Mouse (Mus musculus): Measurements from ENCODE around the gene Bicdl2.

DNA sequence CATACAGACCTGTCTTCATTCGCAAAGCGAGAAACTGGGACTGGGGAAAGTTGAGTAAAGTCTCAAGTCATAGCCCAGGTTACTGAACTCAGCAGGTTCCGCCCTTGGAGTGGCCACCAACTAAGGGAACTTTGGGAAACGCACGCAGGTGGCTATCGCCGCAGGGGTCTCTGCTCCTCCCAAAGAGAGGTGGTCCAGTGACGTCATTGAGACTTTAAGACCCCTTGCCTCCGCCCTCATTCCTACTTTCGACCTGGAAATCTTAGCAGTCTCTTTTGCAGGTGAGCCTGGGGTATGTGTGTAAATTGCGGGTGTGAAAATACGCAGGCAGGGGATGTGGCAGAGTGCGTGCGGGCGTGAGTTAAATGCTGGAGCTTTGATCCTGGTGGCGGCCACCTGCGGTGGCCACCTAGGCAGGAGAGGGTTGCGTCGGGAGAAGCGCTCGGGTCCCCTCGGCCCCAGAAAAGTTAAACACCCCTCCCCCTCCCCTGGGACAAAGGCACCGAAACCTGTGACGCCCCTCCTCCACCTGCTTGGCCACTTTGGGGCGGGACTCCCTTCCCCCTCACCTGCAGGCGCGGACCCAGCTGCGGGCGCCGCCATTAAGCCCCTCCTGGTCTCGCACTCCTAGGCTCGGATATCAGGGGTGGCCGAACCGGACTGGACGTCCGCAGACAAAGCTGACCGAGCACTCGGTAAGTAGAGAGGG, 19.0 kb downstream of the Bicdl2 start, which contains the start of gene Cldn6:
- TF ChIP-seq CTCF (IDR thresholded peaks at IDR 0.05; ENCODE audit: low read depth, low read length) (no peak), POLR2A (IDR thresholded peaks at IDR 0.05; ENCODE audit: extremely low read depth, insufficient read depth, low read length) (no peak)
